Mouse (Mus musculus): ENCODE measurements around the gene Maml3. TPM values are rescaled to one million over a fixed set of nuclear protein-coding genes. Genes with fewer than 3 reads are reported as not detected.
A peak's percentile ranks its signal among the peaks of the same experiment; 100 is the strongest.

The Maml3 gene
- polyA plus RNA-seq, 1 experiment from 2014 or later = 8.0 TPM

- no peak overlapping the region for H3K4me3 ChIP-seq (replicated peaks; ENCODE audit: low read length)
- peaks cover 10% of the 10 kb centered on the region; the same call in 1 of the 2 replicates for H3K4me1 ChIP-seq (replicated peaks; ENCODE audit: control insufficient read depth, insufficient read depth, low read length)
- no peak overlapping the region for H3K9ac ChIP-seq
- H3K36me3 ChIP-seq (replicated peaks; ENCODE audit: control insufficient read depth, insufficient read depth) = no peaks in the 10 kb centered on the region
- no peaks in the 10 kb centered on the region for H3K9me3 ChIP-seq (ENCODE audit: control insufficient read depth, low read length)
- H3K27me3 ChIP-seq (ENCODE audit: control insufficient read depth, insufficient read depth, low read length) = no peaks in the 10 kb centered on the region
- no peak for ATAC-seq (ENCODE audit: low FRiP score)
- 79% methylated on average over 12 of the region's 12 CpGs for WGBS
- no peak for DNase-seq (ENCODE audit: low spot score)
- H3K4me2 ChIP-seq (replicated peaks) = no peak overlapping the region
- no peak overlapping the region for H3K27ac ChIP-seq
Observed at GRCm38 (mm10) chr3:51765220-51765923, 339.5 kb downstream of the Maml3 start.

GRCm38 (mm10) chr3:51764175-51764574 lies 340.7 kb downstream of the Maml3 start:
- Histone ChIP-seq H3K36me3 (replicated peaks; ENCODE audit: control insufficient read depth, insufficient read depth) (no peaks in the 10 kb centered on the region), H3K4me1 (replicated peaks; ENCODE audit: control insufficient read depth, insufficient read depth, low read length) (peaks cover 10% of the 10 kb centered on the region; the same call in 1 of the 2 replicates), H3K27ac (no peak overlapping the region), H3K9me3 (ENCODE audit: control insufficient read depth, low read length) (no peaks in the 10 kb centered on the region), H3K9ac (no peak overlapping the region), H3K4me3 (replicated peaks; ENCODE audit: low read length) (no peak overlapping the region), H3K4me2 (replicated peaks) (no peak overlapping the region), H3K27me3 (ENCODE audit: control insufficient read depth, insufficient read depth, low read length) (no peaks in the 10 kb centered on the region)
- WGBS = 90% methylated on average over 3 of the region's 3 CpGs
- ATAC-seq (ENCODE audit: low FRiP score) (no peak), DNase-seq (ENCODE audit: low spot score) (no peak)

GRCm38 (mm10) chr3:51762900-51763299 lies 342.0 kb downstream of the Maml3 start:
- 90% methylated on average over 10 of the region's 10 CpGs for WGBS
- Histone ChIP-seq H3K4me1 (replicated peaks; ENCODE audit: control insufficient read depth, insufficient read depth, low read length) (peaks cover 10% of the 10 kb centered on the region; the same call in 1 of the 2 replicates), H3K9ac (no peak overlapping the region), H3K36me3 (replicated peaks; ENCODE audit: control insufficient read depth, insufficient read depth) (no peaks in the 10 kb centered on the region), H3K27ac (peak overlapping the region; percentile 75), H3K4me2 (replicated peaks) (no peak overlapping the region), H3K9me3 (ENCODE audit: control insufficient read depth, low read length) (no peaks in the 10 kb centered on the region), H3K27me3 (ENCODE audit: control insufficient read depth, insufficient read depth, low read length) (no peaks in the 10 kb centered on the region), H3K4me3 (replicated peaks; ENCODE audit: low read length) (no peak overlapping the region)
- ATAC-seq (ENCODE audit: low FRiP score) (no peak; the same call in 1 of the 2 replicates), DNase-seq (ENCODE audit: low spot score) (no peak)

- no peaks in the 10 kb centered on the region for H3K36me3 ChIP-seq (replicated peaks; ENCODE audit: control insufficient read depth, insufficient read depth)
- H3K27ac ChIP-seq = no peak overlapping the region
- H3K4me3 ChIP-seq (replicated peaks; ENCODE audit: low read length) = no peak overlapping the region
- peaks cover 10% of the 10 kb centered on the region; the same call in 1 of the 2 replicates for H3K4me1 ChIP-seq (replicated peaks; ENCODE audit: control insufficient read depth, insufficient read depth, low read length)
- H3K9ac ChIP-seq = no peak overlapping the region
- WGBS = 85% methylated on average over 3 of the region's 3 CpGs
- no peaks in the 10 kb centered on the region for H3K27me3 ChIP-seq (ENCODE audit: control insufficient read depth, insufficient read depth, low read length)
- ATAC-seq (ENCODE audit: low FRiP score) (no peak), DNase-seq (ENCODE audit: low spot score) (no peak)
- no peaks in the 10 kb centered on the region for H3K9me3 ChIP-seq (ENCODE audit: control insufficient read depth, low read length)
- H3K4me2 ChIP-seq (replicated peaks) = no peak overlapping the region
Observed at GRCm38 (mm10) chr3:51759534-51759933, 345.3 kb downstream of the Maml3 start.

- Histone ChIP-seq H3K4me3 (replicated peaks; ENCODE audit: low read length) (no peak overlapping the region), H3K4me1 (replicated peaks; ENCODE audit: control insufficient read depth, insufficient read depth, low read length) (peaks cover 1% of the 10 kb centered on the region; the same call in 1 of the 2 replicates), H3K27me3 (ENCODE audit: control insufficient read depth, insufficient read depth, low read length) (no peaks in the 10 kb centered on the region), H3K27ac (no peak overlapping the region), H3K9me3 (ENCODE audit: control insufficient read depth, low read length) (no peaks in the 10 kb centered on the region), H3K4me2 (replicated peaks) (no peak overlapping the region), H3K9ac (no peak overlapping the region), H3K36me3 (replicated peaks; ENCODE audit: control insufficient read depth, insufficient read depth) (no peaks in the 10 kb centered on the region)
- DNase-seq (ENCODE audit: low spot score) = no peak
- 96% methylated on average over 5 of the region's 5 CpGs for WGBS
- no peak for ATAC-seq (ENCODE audit: low FRiP score)
Observed at GRCm38 (mm10) chr3:51757032-51757431, 347.8 kb downstream of the Maml3 start.

- H3K4me3 ChIP-seq (replicated peaks; ENCODE audit: low read length) = no peak overlapping the region
- H3K4me1 ChIP-seq (replicated peaks; ENCODE audit: control insufficient read depth, insufficient read depth, low read length) = peaks cover 9% of the 10 kb centered on the region; the same call in 1 of the 2 replicates
- 91% methylated on average over 5 of the region's 5 CpGs for WGBS
- no peak overlapping the region for H3K9ac ChIP-seq
- DNase-seq (ENCODE audit: low spot score) = no peak
- H3K4me2 ChIP-seq (replicated peaks) = no peak overlapping the region
- no peaks in the 10 kb centered on the region for H3K9me3 ChIP-seq (ENCODE audit: control insufficient read depth, low read length)
- ATAC-seq (ENCODE audit: low FRiP score) = no peak
- H3K27me3 ChIP-seq (ENCODE audit: control insufficient read depth, insufficient read depth, low read length) = no peaks in the 10 kb centered on the region
- H3K36me3 ChIP-seq (replicated peaks; ENCODE audit: control insufficient read depth, insufficient read depth) = no peaks in the 10 kb centered on the region
- H3K27ac ChIP-seq = no peak overlapping the region
Observed at GRCm38 (mm10) chr3:51756283-51756682, 348.6 kb downstream of the Maml3 start.

- Histone ChIP-seq H3K9me3 (ENCODE audit: control insufficient read depth, low read length) (no peaks in the 10 kb centered on the region), H3K36me3 (replicated peaks; ENCODE audit: control insufficient read depth, insufficient read depth) (no peaks in the 10 kb centered on the region), H3K27me3 (ENCODE audit: control insufficient read depth, insufficient read depth, low read length) (no peaks in the 10 kb centered on the region), H3K4me3 (replicated peaks; ENCODE audit: low read length) (no peak overlapping the region), H3K27ac (no peak overlapping the region), H3K4me1 (replicated peaks; ENCODE audit: control insufficient read depth, insufficient read depth, low read length) (peaks cover 37% of the 10 kb centered on the region), H3K9ac (no peak overlapping the region), H3K4me2 (replicated peaks) (no peak overlapping the region)
- DNase-seq (ENCODE audit: low spot score) (no peak), ATAC-seq (ENCODE audit: low FRiP score) (no peak)
- WGBS = 80% methylated on average over 5 of the region's 5 CpGs
Observed at GRCm38 (mm10) chr3:51753262-51753661, 351.6 kb downstream of the Maml3 start.

- DNase-seq (ENCODE audit: low spot score) = no peak
- H3K4me3 ChIP-seq (replicated peaks; ENCODE audit: low read length) = no peak overlapping the region
- H3K36me3 ChIP-seq (replicated peaks; ENCODE audit: control insufficient read depth, insufficient read depth) = no peaks in the 10 kb centered on the region
- no peak for ATAC-seq (ENCODE audit: low FRiP score)
- WGBS = 54% methylated on average over 12 of the region's 12 CpGs
- no peak overlapping the region for H3K4me2 ChIP-seq (replicated peaks)
- H3K9me3 ChIP-seq (ENCODE audit: control insufficient read depth, low read length) = no peaks in the 10 kb centered on the region
- peak overlapping the region; percentile 72 for H3K27ac ChIP-seq
- H3K27me3 ChIP-seq (ENCODE audit: control insufficient read depth, insufficient read depth, low read length) = no peaks in the 10 kb centered on the region
- peak overlapping the region; percentile 5; the same call in 1 of the 2 replicates for H3K9ac ChIP-seq
- H3K4me1 ChIP-seq (replicated peaks; ENCODE audit: control insufficient read depth, insufficient read depth, low read length) = peaks cover 37% of the 10 kb centered on the region
Observed at GRCm38 (mm10) chr3:51751440-51751839, 353.4 kb downstream of the Maml3 start.

GRCm38 (mm10) chr3:51749812-51750481 lies 354.9 kb downstream of the Maml3 start:
- no peak overlapping the region for H3K4me3 ChIP-seq (replicated peaks; ENCODE audit: low read length)
- peak overlapping the region; percentile 72 for H3K27ac ChIP-seq
- DNase-seq (ENCODE audit: low spot score) (no peak), ATAC-seq (ENCODE audit: low FRiP score) (peak; percentile 51)
- WGBS = 13% methylated on average over 8 of the region's 8 CpGs
- no peaks in the 10 kb centered on the region for H3K36me3 ChIP-seq (replicated peaks; ENCODE audit: control insufficient read depth, insufficient read depth)
- H3K9ac ChIP-seq = peak overlapping the region; percentile 45
- H3K27me3 ChIP-seq (ENCODE audit: control insufficient read depth, insufficient read depth, low read length) = no peaks in the 10 kb centered on the region
- peaks cover 37% of the 10 kb centered on the region for H3K4me1 ChIP-seq (replicated peaks; ENCODE audit: control insufficient read depth, insufficient read depth, low read length)
- no peak overlapping the region for H3K4me2 ChIP-seq (replicated peaks)
- no peaks in the 10 kb centered on the region for H3K9me3 ChIP-seq (ENCODE audit: control insufficient read depth, low read length)
